Mouse (Mus musculus) cerebellum, postnatal 25 days (tissue): ENCODE measurements at regions not wholly inside any gene's neighbourhood (a gene's known extent, or its start where the extent isn't known, plus 50 kb on each side); places are given as distances from the start of the nearest gene placed in this dataset.

Source experiments
- DNase-seq, 2 experiments: peaks; one replicate each; pipeline ENCODE4 v3.0.0; 2021; ENCODE audit warnings: mixed read lengths in 2 of 2

DNA sequence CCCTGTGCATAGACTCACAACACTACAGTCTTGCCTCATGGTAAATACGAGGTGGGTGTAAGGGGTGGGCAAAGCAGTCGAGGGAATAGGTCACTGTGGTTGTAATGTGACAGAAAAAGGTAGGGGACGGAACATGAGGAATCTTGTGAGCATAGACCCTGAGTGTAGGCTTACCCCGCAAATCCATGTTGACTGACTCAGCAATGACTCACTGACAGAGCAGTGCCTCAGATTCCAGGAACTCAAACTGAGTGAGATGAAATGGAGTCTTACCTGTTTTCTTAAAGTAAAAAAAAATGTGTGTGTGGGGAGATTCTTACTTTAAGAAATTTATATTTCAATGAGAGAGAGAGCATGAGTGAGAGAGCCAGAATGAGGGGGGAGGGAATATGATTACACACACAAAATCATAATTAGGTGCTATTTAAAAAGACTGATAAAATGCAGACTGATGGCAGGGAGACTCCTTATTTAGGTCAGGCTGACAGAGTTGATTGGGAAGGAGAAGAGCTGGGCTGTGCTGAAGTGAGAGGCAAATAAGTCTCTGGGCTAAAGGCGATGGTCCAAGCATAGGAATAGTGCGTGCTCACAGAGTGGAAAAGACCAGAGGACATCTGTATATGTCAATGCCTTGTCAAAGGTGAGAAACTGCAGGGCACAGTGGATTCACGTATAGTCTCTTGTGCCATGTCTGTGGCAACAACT, 631.0 kb upstream of the Fam160b2 start:
- DNase-seq: no peak

DNA sequence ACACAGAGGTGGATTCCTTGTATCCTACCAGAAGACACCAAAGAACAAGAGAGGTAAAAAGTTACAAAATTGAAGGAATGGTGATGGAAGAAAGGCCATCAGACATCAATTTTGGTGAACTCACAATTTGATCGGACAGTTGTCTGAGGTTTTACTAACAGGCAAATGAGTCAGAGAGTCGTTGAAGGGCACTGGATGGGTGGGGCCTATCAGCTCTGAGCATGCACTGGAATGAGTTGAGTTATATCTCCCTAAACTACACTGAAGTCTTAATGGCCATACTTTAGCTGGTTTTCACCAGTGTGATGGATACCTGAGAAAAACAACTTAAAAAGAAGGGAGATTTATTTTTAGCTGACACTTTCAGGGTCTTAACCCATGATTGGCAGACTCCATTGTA, 630.3 kb upstream of the Fam160b2 start:
- DNase-seq: no peak

DNA sequence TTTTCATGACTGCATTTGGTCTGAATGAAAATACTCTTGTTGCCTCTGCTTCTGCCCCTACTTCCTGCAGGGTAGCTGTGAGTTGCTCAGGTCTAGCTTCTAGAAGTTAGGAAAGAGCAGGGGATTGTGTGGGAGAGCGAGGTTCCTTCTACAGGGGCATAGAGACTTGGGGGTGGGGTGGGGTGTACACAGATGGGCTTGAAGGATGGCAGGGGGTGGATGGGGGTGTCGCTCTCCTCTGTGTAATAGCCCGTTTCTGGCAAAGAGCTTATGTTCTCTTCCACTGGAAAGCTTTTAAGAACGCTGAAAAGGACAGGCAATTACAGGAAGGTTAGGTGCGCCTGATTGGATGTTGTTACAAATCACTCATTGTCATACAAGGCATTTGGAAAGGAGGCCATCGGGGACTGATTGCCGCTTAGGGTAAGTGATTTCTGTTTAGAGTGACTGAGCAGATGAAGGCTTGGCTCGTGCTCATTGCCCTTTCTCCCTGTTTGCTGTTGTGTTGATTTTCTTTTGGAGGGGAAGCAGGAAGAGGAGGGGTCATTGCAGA, 629.3 kb upstream of the Fam160b2 start:
- no peak for DNase-seq

DNA sequence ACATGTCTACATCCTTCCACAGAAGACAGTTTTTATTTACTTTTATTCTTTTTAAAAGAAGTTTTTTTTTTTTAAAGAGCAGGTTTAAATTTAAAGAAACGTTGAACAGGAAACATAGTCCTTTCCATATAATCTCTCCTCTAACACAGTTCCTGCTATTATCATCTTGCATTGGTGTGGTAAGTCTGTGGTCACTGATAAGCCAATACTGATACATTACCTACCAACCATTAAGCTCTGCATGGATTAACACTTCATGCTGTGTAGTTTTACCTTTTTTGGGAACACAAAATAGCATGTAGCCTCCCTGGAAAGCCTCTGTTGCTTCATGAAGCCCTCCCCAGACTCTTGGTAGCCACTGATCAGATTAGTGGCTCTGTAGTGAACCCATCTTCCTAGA, 617.4 kb upstream of the Fam160b2 start:
- no peak for DNase-seq

DNA sequence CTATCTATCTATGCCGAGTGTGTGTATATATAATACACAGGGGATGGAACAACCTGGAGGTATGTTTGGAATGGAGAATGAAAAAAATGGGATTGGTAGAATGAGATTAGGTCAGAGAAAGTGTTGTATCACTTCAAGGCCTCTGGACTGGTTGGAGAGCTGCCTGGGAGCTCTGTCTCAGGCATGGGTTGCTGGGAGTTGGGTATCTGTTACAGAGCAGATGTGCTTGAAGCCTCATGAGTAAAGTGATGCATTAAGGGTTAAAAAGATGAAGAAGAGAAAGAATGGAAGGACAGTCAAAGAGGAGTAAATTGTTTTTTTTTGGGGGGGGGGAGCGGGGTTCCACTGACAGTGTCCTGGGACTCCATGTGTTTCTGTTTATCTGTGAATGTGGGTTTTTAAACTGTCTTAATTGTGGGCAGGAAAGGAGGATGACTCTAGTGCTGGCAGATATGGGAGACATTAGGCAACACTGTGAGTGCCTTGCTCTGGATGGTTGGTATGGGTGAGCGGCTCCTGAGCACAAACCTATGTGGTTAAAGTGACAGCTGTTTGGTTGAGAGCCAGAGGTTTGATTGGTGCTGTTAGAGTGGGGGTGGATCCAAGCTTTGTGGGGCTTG, 611.8 kb upstream of the Fam160b2 start:
- no peak for DNase-seq

DNA sequence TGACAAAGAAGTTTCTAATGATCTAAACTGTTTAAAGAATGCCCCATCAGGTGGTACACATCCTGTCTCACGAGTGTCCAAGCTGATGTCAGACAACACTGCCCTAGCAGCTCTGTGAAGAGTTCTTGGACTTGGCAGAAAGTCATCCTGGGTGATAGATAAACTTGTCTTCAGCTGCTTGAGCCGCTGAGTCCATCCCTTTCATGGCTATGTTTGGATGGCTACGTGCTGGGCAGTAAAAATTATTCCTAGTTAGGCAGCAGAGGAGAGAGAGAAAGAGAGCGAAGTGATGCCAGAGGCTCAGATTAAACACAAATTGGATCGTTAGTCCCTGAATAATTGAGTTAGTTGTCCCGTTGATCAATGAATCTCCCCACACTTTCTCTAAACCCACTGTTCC, 603.8 kb upstream of the Fam160b2 start:
- no peak for DNase-seq

DNA sequence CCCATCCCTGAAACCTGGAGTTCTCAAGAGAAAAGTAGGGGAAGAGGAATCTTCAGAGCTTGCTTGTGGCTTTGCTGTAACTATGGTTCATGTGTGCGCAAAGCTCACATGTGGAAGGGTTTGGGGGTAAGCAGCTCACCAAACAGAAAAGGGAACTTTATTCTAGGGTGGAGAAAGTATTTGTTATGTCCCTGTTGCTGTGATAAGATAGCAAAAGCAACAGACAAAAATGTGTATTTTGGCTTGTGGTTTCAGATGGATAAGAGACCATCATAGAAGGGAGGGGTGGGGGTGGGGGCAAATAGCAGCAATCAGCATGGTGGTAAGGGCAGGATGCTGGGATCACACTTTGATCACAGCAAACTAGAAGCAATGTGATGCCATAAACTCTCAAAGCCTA, 601.3 kb upstream of the Fam160b2 start:
- no peak for DNase-seq

DNA sequence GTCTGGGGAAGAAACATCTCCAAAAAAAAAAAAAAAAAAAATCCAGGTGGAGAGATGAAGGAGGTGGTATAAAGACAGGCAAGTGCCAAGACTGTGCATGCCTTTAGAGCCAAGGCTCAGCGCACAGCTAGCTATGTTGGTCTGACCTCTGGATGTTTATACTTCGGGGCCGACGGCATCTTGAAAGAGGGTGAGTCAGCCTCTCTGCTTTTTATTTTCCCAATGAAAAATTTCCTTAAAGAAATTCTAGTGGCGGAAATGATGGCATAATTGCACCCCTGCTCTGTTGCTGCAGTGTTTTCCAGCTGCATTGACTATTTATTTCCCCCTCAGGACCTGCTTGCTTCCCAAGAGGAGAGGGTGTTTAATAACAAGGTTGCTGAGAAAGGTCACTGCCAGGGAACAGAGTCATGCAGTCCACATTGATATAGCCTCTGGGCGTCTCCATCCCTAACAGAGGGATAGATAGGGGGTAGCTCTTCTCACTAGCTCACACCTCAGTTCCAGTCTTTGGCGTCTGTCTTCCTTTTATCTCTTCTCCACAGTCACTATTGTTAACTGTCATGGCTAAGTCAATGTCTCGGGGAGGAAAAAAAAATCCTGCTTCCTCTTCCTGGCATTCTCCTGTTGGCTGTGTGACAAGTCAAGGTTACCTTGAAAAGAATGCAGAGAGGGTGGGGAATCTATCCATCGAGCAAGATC, 599.7 kb upstream of the Fam160b2 start:
- DNase-seq: no peak

DNA sequence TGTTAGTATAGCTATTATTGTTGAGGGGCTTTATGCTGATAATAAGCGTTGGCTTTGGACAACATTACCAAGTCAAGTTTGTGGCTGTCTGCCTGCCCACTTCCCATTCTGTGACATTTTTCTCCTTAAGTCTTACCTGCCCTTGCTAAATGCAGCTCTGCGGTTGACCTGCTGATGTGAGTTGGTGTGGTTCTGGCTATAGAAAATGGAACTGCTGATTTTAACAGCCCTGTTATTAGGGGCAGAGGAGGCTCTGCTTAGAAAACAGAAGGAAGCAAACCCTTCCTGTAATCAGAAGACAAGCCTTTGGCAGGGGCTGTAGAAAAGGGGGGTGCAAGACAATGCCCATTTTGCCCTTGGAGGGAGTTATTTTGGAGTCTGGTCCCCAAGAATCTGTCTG, 594.6 kb upstream of the Fam160b2 start:
- no peak for DNase-seq

DNA sequence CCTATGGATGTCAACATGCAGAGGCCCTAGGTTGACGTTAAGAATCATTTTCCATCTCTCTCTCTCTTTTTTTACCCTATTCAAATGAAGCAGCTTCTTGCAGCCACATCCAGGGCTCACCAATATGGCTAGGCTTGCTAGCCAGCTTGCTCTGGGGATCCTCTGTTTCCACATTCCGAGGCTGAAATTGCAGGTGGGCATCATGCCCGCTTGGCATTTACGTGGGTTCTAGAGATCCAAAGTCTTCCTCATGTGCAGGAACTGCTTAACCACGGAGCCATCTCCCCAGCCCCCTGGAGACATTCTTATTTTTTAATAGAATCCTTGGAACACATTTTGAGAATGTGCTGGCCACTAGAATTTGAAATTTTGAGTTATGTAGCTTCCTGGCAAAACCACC, 592.9 kb upstream of the Fam160b2 start:
- no peak for DNase-seq

DNA sequence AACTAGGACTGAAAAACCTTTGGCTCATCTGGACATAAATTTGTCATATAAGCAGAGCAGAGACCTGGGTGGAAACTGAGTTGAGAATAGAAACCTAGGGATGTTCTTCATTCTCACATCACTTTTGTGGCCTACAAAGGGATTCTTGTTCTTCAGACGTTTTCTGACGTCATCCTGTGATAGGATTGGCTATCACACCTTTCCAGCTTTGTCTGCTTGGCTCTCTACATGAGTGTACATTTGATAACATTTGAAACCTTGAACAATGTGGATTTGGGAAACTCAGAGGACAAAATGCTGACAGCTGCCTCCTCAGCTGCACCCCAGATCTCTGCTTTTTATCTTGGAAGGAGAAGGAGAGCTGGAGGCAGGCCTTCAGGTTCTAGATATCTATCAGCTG, 589.7 kb upstream of the Fam160b2 start:
- DNase-seq: no peak

DNA sequence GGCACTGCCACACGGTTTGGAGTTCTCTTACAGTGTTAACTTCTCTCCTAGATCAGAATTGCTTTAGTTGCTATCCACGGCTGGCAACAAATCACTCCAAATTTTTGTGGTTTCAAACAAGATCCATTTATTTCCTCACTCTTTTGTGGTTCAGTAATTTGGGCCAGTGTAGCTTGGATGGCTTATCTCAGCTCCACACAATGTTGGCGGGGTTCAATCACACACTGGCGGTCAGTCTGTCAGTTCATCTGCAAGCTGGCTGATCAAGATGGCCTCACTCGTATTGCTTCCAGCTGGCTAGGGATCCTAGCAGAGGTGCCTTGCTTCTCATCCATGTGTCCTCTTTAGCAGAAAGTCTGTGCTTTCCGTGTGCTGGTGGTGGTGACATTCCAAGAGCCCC, 577.7 kb upstream of the Fam160b2 start:
- no peak for DNase-seq

DNA sequence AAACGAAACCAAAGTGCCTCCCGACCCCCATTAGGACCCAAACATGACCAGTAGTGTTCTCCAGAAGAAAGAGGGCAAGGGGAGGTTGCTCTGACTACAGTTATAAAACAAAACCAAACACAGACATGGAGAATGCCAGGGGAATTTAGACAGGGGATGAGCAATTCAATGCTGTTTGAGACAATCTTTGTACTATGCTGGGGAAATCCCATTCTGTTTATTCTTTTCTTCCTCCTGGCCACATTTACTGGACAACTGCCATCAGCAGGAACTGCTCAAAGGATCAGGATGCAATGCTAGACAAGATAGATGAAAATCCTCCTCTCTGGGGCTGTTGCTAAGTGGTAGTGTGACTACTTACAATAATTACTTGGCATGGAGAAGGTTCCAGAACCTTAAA, 574.5 kb upstream of the Fam160b2 start:
- no peak for DNase-seq

DNA sequence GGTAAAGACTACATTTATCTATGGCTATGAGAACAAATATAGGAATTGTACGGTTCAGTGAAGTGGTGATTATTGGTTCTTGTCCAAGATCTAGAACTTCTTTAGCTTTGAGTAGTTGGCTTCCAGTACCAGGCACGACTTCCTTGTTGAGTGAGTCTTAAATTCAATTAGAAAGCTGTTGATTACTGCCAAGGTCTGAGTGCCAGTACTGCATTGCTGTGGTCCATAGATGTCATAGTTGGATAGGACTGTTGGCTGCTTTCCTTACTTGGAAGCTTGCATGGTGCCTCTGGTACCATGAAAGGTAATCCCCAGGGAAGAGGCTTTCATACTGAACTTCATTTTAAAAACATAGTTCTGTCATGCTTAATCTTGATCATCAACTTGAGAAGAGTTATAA, 559.9 kb upstream of the Fam160b2 start:
- DNase-seq: no peak

DNA sequence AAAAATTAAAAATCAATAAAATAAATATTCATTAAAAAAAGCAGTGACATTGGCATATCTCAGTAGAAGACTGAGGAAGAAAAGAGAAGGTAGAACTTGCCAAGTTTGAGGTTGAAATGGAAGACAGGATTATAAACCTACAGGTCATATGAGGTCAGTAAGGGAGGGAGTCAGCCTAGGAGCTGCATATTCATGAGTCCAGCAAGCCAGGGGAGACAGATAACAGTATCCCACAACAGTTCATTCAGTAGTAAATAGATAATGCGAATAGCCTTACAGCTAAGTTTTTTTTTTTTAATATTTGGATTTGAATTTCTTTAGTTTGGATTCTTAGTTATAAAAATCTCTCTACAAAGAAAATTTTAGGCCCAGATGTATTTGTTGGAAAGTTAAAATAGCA, 542.8 kb upstream of the Fam160b2 start:
- no peak for DNase-seq

DNA sequence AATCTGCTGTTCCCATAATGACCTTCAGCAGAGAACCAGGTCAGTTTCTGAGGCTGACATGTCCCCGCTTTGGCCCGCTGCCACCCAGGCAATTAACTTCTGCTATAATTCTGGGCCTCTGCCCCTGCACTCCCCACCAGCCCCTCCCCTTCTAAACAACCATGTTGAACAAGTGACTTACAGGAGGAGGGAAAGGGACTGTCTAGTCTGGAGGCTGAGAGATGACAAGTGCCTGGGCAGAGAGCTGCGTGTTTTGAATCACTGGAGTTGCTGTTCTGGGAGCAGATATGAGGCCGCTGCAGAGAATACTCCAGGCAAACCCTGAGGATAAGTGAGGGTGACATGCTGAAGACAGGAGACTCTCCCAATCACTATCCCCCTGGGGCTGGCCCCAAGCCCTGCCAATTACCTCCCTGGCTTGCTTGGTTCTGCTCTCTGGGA, 530.2 kb upstream of the Fam160b2 start:
- peak; percentile 14 to 28 for DNase-seq

DNA sequence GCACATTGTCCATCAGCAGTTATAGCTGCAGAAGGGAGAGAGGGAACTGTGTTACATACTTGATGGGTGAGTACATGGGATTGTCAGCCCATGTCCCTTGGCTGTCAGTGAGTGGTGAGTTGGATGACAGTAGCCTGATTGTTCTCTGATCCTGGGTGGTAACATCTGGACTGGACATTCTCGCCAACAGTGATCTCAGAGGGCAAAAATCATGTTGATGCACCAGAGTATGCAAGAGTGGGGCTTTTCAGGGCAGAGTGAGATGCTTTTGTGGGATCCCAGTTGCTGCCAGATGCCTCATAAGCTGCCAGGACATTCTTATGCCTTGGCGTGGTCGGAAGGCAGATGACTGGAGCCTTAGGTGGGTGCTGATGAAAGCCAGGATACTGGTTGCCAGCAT, 528.9 kb upstream of the Fam160b2 start:
- DNase-seq: no peak

DNA sequence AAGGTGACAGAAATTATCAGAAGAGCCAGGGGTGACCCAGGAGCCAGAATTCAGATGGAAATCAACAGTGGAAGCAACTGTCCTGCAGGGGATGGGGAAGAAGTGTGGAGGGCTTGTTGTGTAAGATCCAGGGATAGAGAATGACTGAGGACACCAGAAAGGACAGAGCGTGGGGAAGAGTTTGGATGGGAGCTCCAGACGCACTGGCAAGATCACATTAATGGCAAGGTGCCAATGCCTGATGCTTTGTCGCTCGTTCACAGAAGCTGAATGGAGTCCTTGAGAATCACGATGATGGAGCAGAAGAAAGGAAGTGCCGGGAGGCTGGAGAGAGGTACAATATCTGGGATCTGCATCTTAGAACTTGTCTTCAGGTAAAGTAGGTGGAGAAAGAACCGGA, 519.0 kb upstream of the Fam160b2 start:
- DNase-seq: peak; percentile 25 to 33

DNA sequence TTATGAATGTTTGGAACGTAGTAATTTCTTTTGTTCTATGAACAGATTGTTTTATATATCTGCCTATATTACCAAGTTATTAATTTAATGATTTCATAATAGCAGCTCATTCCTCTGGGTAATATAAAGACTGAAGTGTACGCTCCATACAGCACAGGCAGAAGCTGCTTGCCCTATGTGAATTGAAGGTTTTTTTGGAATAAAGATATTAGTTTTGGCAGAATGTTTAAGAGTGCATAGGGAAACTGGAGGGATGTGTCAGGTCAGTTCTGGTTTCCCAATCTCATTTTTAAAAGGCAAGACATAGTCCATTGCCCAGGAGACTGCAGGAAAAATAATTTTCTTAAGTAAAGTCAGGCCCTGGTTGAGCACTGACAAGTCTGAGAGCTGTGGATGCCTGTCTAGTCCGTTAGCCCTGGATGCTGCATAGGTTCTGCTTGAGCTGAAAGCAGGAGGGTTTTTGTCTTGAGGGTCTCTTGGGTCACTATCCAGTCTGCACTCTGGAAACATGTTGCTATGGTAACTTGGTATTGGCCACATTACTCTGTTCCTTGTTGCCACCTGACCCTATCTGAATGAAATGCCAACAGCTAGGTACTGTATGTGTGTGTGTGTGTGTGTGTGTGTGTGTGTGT, 516.3 kb upstream of the Fam160b2 start:
- DNase-seq: no peak

DNA sequence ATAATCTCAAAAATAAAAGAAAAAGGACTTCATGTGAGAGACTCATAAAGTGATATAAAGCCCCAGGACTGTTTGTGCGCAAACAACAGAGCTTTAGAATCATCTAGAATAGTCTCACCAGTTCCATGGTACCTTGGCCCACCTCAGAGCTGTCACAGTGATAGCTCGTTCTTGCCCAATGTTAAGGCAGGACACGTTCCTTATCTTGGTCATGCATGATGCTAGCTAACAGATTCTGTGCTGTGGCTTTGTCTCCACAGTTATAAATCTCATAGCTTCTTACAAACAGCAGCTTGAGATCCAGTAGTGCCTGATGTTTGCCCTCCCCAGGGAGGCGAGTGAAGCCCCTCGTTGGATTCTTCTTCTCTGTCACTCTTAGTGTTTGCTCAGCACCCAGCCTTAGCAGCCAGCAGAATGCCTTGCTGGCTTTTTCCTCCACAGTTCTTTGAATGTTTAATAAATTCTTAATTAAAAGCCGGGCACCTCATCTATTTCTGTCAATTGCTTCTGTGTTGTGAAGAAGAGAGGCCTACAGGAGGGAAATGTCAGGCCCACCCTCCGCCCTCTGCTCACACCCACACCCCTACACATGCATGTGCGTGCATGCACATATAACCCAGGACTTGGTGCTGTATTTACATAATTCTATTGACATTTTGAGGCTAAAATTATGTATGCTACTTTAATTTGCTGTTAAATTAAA, 515.6 kb upstream of the Fam160b2 start:
- no peak for DNase-seq

DNA sequence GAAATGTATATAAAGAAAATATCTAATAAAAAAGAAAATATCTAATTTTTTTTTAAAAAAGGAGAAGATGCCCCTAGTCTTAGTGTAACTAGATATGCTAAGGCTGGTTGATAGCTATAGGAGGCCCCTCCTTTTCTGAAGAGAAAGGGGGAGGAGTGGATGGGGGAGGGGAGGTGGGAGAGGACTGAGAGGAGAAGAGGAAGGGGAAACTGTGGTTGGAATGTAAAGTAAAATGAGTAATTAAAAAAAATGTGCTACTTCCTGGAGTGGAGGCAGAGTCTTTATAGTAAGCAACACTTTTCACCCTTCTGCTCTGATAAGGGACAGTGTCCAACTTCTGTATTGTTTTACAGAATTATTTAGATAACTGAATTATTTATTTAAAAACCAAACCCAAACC, 513.6 kb upstream of the Fam160b2 start:
- no peak for DNase-seq

DNA sequence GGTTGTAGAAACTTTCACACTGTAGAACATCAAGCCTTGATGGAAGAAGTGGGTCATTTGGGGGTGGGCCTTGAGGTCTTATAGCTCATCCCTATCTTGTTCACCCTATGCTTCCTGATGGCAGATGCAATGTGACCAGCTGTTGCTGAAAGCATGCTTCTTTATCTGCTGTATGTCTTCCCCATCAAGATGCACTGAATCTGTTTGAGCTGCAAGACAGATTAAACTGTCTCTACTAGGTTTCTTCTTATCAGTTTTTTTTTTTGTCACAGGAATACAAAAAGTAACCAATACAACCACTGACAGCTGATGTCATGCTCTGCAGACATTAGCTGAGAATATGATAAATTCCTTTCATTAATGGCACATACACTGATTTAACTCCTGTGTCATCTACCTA, 505.0 kb upstream of the Fam160b2 start:
- no peak for DNase-seq

DNA sequence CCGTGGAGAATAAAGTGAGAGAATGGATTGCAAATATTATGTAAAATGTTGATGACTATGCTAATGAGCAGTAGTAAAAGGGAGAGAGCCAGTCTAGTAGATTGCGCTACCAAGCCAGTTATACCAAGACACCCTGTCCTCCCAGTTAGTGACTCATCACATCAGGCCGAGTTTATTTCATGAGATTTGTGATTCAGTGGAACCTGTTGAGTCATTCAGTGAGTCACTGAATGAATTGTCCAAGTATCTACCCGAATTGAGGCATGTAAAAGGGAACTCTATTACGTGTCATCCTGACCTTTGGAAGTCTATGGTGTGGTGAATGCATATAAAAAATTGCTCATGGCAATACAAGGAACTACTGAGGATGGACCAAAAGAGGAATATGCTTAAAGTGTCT, 504.3 kb upstream of the Fam160b2 start:
- no peak for DNase-seq
